Mouse (Mus musculus): ENCODE results near the gene Wasf3.

GRCm38 (mm10) chr5:146435316-146435715 lies 50.5 kb downstream of the Wasf3 start:
- TF ChIP-seq CTCF (IDR thresholded peaks at IDR 0.05; ENCODE audit: control insufficient read depth, insufficient read depth, insufficient replicate concordance, low read depth, low read length) (no peak), POLR2A (IDR thresholded peaks at IDR 0.05; ENCODE audit: control insufficient read depth, low read depth, low read length) (no peak)
